Mouse (Mus musculus) heart, adult 18-20 months (tissue): Measurements from ENCODE around the gene Jup. TPM values are rescaled to one million over a fixed set of nuclear protein-coding genes. Genes with fewer than 3 reads are reported as not detected.
"Not testable (repeated sequence)": the region's sequence is repeated elsewhere in the genome, so short reads cannot be mapped to it uniquely, and the experiment has no call there.

Source experiments
- DNase-seq, 2 experiments: peaks; one replicate each; pipeline ENCODE4 v3.0.0; 2021 to 2022; ENCODE audit warnings: mixed read lengths in 1 of 2
- total RNA-seq, 2 experiments: library from RNA; stranded (reverse); gene quantifications; 2 replicates each; pipeline ENCODE4 v1.2.3; 2021

Gene Jup
- total RNA-seq, 2 experiments from 2014 or later: 208 to 239 TPM

- DNase-seq: peak; percentile 66 to 89
These were observed 41.4 kb downstream of the Jup start, which contains the start of gene Hap1 for GRCm38 (mm10) chr11:100355972-100356818. Gene Hap1 (minus strand): TSS chr11:100356128.

GRCm38 (mm10) chr11:100355151-100355951 is 42.2 kb downstream of the Jup start:
- peak; percentile 52 to 55 for DNase-seq

- DNase-seq: no peak
These were observed 45.3 kb downstream of the Jup start for GRCm38 (mm10) chr11:100352076-100352857.

- no peak for DNase-seq
These were observed 53.3 kb downstream of the Jup start for GRCm38 (mm10) chr11:100344269-100344668.

- DNase-seq: no peak
These were observed 61.8 kb downstream of the Jup start for GRCm38 (mm10) chr11:100335731-100336130.

- no peak for DNase-seq
These were observed 63.6 kb downstream of the Jup start, which contains the start of gene Gast for GRCm38 (mm10) chr11:100333944-100334457. Gene Gast (plus strand): TSS chr11:100334407.

GRCm38 (mm10) chr11:100332766-100333515 is 64.6 kb downstream of the Jup start:
- no peak for DNase-seq

GRCm38 (mm10) chr11:100330816-100331375 is 66.7 kb downstream of the Jup start:
- not testable (repeated sequence) for DNase-seq

GRCm38 (mm10) chr11:100330235-100330634 is 67.3 kb downstream of the Jup start:
- DNase-seq: no peak

GRCm38 (mm10) chr11:100327761-100328160 is 69.8 kb downstream of the Jup start:
- no peak for DNase-seq

GRCm38 (mm10) chr11:100327316-100327715 is 70.2 kb downstream of the Jup start:
- DNase-seq: no peak

GRCm38 (mm10) chr11:100325062-100325629 is 72.4 kb downstream of the Jup start:
- no peak for DNase-seq

GRCm38 (mm10) chr11:100323578-100323977 is 74.0 kb downstream of the Jup start:
- DNase-seq: peak; percentile 36 to 70

- DNase-seq: no peak
These were observed 74.8 kb downstream of the Jup start for GRCm38 (mm10) chr11:100322591-100323258.

GRCm38 (mm10) chr11:100321479-100322305 is 75.9 kb downstream of the Jup start:
- peak in 1 of 2 experiments; percentile 22 for DNase-seq

GRCm38 (mm10) chr11:100320701-100321410 is 76.7 kb downstream of the Jup start:
- not testable (repeated sequence) for DNase-seq

GRCm38 (mm10) chr11:100320172-100320630 is 77.4 kb downstream of the Jup start:
- peak; percentile 95 to 98 for DNase-seq
